Mouse (Mus musculus) layer of hippocampus, adult 9-11 months (tissue): ENCODE results near the gene Tfap4.

Experiments
- DNase-seq: peaks from one replicate; pipeline ENCODE4 v3.0.0; 2022

Gene Tfap4

GRCm38 (mm10) chr16:4517906-4518305 is 41.7 kb downstream of the Tfap4 start:
- DNase-seq, result no peak

- no peak for DNase-seq
These were observed 45.3 kb downstream of the Tfap4 start for GRCm38 (mm10) chr16:4514383-4514782.

- DNase-seq, result peak; percentile 42
These were observed 46.8 kb downstream of the Tfap4 start for GRCm38 (mm10) chr16:4512661-4513438.

- DNase-seq, result peak; percentile 46
These were observed 48.3 kb downstream of the Tfap4 start for GRCm38 (mm10) chr16:4511371-4511770.

- no peak for DNase-seq
These were observed 53.5 kb downstream of the Tfap4 start for GRCm38 (mm10) chr16:4506181-4506580.

- no peak for DNase-seq
These were observed 56.2 kb downstream of the Tfap4 start for GRCm38 (mm10) chr16:4503495-4503894.

- DNase-seq, result no peak
These were observed 57.1 kb downstream of the Tfap4 start for GRCm38 (mm10) chr16:4502568-4502967.

GRCm38 (mm10) chr16:4501703-4502102 is 58.0 kb downstream of the Tfap4 start:
- no peak for DNase-seq

GRCm38 (mm10) chr16:4500598-4501385 is 58.9 kb downstream of the Tfap4 start:
- DNase-seq, result no peak

GRCm38 (mm10) chr16:4497762-4498607 is 61.7 kb downstream of the Tfap4 start:
- DNase-seq, result no peak

- no peak for DNase-seq
These were observed 63.2 kb downstream of the Tfap4 start for GRCm38 (mm10) chr16:4496470-4496869.

- peak; percentile 80 for DNase-seq
These were observed 63.8 kb downstream of the Tfap4 start for GRCm38 (mm10) chr16:4495861-4496260.
